Mouse (Mus musculus): ENCODE results near the gene Art5.

- TF ChIP-seq USF1 (IDR thresholded peaks at IDR 0.05; ENCODE audit: low read depth) (no peak), TCF12 (IDR thresholded peaks at IDR 0.05; ENCODE audit: insufficient read depth, poor library complexity, severe bottlenecking) (no peak), MYOD1 (IDR thresholded peaks at IDR 0.05; ENCODE audit: control insufficient read depth in 1 of 3, insufficient read length in 2 of 3, low read depth in 2 of 3) (no peak), POLR2A (IDR thresholded peaks at IDR 0.05; ENCODE audit: insufficient read length, low read depth) (no peak), CEBPB (IDR thresholded peaks at IDR 0.05; ENCODE audit: insufficient read depth, poor library complexity, severe bottlenecking) (no peak), SRF (IDR thresholded peaks at IDR 0.05; ENCODE audit: control insufficient read depth, insufficient read length, low read depth) (no peak), MYOG (IDR thresholded peaks at IDR 0.05; ENCODE audit: control insufficient read depth in 1 of 3, insufficient read depth in 1 of 3, insufficient read length in 2 of 3, low read depth in 2 of 3) (no peak), TCF3 (IDR thresholded peaks at IDR 0.05; ENCODE audit: insufficient read length, low read depth) (no peak), MAX (IDR thresholded peaks at IDR 0.05; ENCODE audit: low read depth) (no peak), E2F4 (IDR thresholded peaks at IDR 0.05; ENCODE audit: insufficient read depth) (no peak), REST (IDR thresholded peaks at IDR 0.05; ENCODE audit: insufficient read depth, insufficient read length) (no peak)
Measured at GRCm38 (mm10) chr7:102061353-102061752, 47.9 kb downstream of the Art5 start.

Data from myocyte (in vitro differentiated cells).